Mouse (Mus musculus): ENCODE measurements around the gene Efcab6. TPM values are rescaled to one million over a fixed set of nuclear protein-coding genes. Genes with fewer than 3 reads are reported as not detected.

Gene Efcab6
- polyA plus RNA-seq, 1 experiment from 2014 or later = 0.12 TPM

Other genes starting within 250 kb of the Efcab6 start
- 29.1 and 29.2 TPM in 2 replicates for gene Sult4a1, start 40.4 kb upstream of the Efcab6 start, polyA plus RNA-seq (2016; fragmentation: Nextera tagmentation; extraction: Ambion mirVana)
- not detected in 2 replicates for gene Pnpla5, start 57.8 kb upstream of the Efcab6 start, polyA plus RNA-seq (2016; fragmentation: Nextera tagmentation; extraction: Ambion mirVana)
- gene Pnpla3, start 102.5 kb upstream of the Efcab6 start, polyA plus RNA-seq (2016; fragmentation: Nextera tagmentation; extraction: Ambion mirVana) = 2.7 and 3.0 TPM in 2 replicates
- gene Samm50, start 126.9 kb upstream of the Efcab6 start, polyA plus RNA-seq (2016; fragmentation: Nextera tagmentation; extraction: Ambion mirVana) = 87.8 and 94.7 TPM in 2 replicates
- 5.0 and 6.5 TPM in 2 replicates for gene Parvb, start 166.7 kb upstream of the Efcab6 start, polyA plus RNA-seq (2016; fragmentation: Nextera tagmentation; extraction: Ambion mirVana)

Data from hindbrain, embryonic 12.5 days (tissue).